Mouse (Mus musculus): ENCODE results near the gene Gm5930. TPM values are rescaled to one million over a fixed set of nuclear protein-coding genes. Genes with fewer than 3 reads are reported as not detected.

The Gm5930 gene
- polyA plus RNA-seq (2014; fragmentation: Illumina TruSeq; extraction: RNeasy Lipid Tissue Mini Kit (QIAGEN cat#74804); ENCODE audit: low read depth, low replicate concordance), result not detected

GRCm38 (mm10) chr14:44338484-44338883 is at the start of gene Gm5930:
Gm5930 (minus strand) TSS chr14:44338584.

GRCm38 (mm10) chr14:44365057-44365456 is 26.7 kb upstream of the Gm5930 start, which contains the start of gene Gm8229:
Gm8229 (plus strand) TSS chr14:44365357.

GRCm38 (mm10) chr14:44285280-44285679 is 53.1 kb downstream of the Gm5930 start, which contains the start of gene Gm8220:
Gm8220 (plus strand) TSS chr14:44285580.

Other genes starting within 250 kb of the Gm5930 start
- 3.8 TPM for gene Ear2, start 235.9 kb downstream of the Gm5930 start, polyA plus RNA-seq (2014; fragmentation: Illumina TruSeq; extraction: RNeasy Lipid Tissue Mini Kit (QIAGEN cat#74804); ENCODE audit: low read depth, low replicate concordance)
- not detected for gene Gm3327, start 214.7 kb downstream of the Gm5930 start, polyA plus RNA-seq (2014; fragmentation: Illumina TruSeq; extraction: RNeasy Lipid Tissue Mini Kit (QIAGEN cat#74804); ENCODE audit: low read depth, low replicate concordance)
- not detected for gene Gm8212, start 140.9 kb downstream of the Gm5930 start, polyA plus RNA-seq (2014; fragmentation: Illumina TruSeq; extraction: RNeasy Lipid Tissue Mini Kit (QIAGEN cat#74804); ENCODE audit: low read depth, low replicate concordance)
- not detected for gene 4930503E14Rik, start 125.3 kb downstream of the Gm5930 start, polyA plus RNA-seq (2014; fragmentation: Illumina TruSeq; extraction: RNeasy Lipid Tissue Mini Kit (QIAGEN cat#74804); ENCODE audit: low read depth, low replicate concordance)
- gene Gm8220, start 53.0 kb downstream of the Gm5930 start, polyA plus RNA-seq (2014; fragmentation: Illumina TruSeq; extraction: RNeasy Lipid Tissue Mini Kit (QIAGEN cat#74804); ENCODE audit: low read depth, low replicate concordance), result not detected
- gene Gm8229, start 26.8 kb upstream of the Gm5930 start, polyA plus RNA-seq (2014; fragmentation: Illumina TruSeq; extraction: RNeasy Lipid Tissue Mini Kit (QIAGEN cat#74804); ENCODE audit: low read depth, low replicate concordance), result not detected
- gene Gm3371, start 72.1 kb upstream of the Gm5930 start, polyA plus RNA-seq (2014; fragmentation: Illumina TruSeq; extraction: RNeasy Lipid Tissue Mini Kit (QIAGEN cat#74804); ENCODE audit: low read depth, low replicate concordance), result not detected
- gene Gm8232, start 95.1 kb upstream of the Gm5930 start, polyA plus RNA-seq (2014; fragmentation: Illumina TruSeq; extraction: RNeasy Lipid Tissue Mini Kit (QIAGEN cat#74804); ENCODE audit: low read depth, low replicate concordance), result not detected
- not detected for gene BC061237, start 153.9 kb upstream of the Gm5930 start, polyA plus RNA-seq (2014; fragmentation: Illumina TruSeq; extraction: RNeasy Lipid Tissue Mini Kit (QIAGEN cat#74804); ENCODE audit: low read depth, low replicate concordance)
- not detected for gene Gm17093, start 179.7 kb upstream of the Gm5930 start, polyA plus RNA-seq (2014; fragmentation: Illumina TruSeq; extraction: RNeasy Lipid Tissue Mini Kit (QIAGEN cat#74804); ENCODE audit: low read depth, low replicate concordance)
- gene Gm8247, start 244.6 kb upstream of the Gm5930 start, polyA plus RNA-seq (2014; fragmentation: Illumina TruSeq; extraction: RNeasy Lipid Tissue Mini Kit (QIAGEN cat#74804); ENCODE audit: low read depth, low replicate concordance), result not detected

Measured in sigmoid colon, adult 10 weeks (tissue).